Mouse (Mus musculus) midbrain, embryonic 12.5 days (tissue): ENCODE data around the gene Alg3. TPM values are rescaled to one million over a fixed set of nuclear protein-coding genes. Genes with fewer than 3 reads are reported as not detected.

ENCODE experiments used
- ATAC-seq: fragments of 200-750 bp; cut with Nextera tagmentation; 2 replicates; pipeline ENCODE4 v1.8.0; 2017; ENCODE audit warnings: low read depth, moderate TSS enrichment, moderate library complexity; ENCODE audit not compliant: low FRiP score
- H3K27ac ChIP-seq: fragments of 300-500 bp; sonication (generic); replicated peaks from 2 replicates; pipeline ENCODE4 v1.5.1; 2016; ENCODE audit warnings: mild to moderate bottlenecking
- H3K27me3 ChIP-seq: fragments of 300-500 bp; sonication (generic); 2 replicates; pipeline ENCODE4 v1.6.1; 2016; ENCODE audit warnings: mild to moderate bottlenecking
- H3K36me3 ChIP-seq: fragments of 300-500 bp; sonication (generic); 2 replicates; pipeline ENCODE4 v1.6.1; 2016
- H3K4me1 ChIP-seq: fragments of 300-500 bp; sonication (generic); 2 replicates; pipeline ENCODE4 v1.6.1; 2016
- H3K4me2 ChIP-seq: fragments of 300-500 bp; sonication (generic); replicated peaks from 2 replicates; pipeline ENCODE4 v1.6.1; 2016; ENCODE audit warnings: mild to moderate bottlenecking, moderate library complexity
- H3K4me3 ChIP-seq: fragments of 300-500 bp; sonication (generic); 2 replicates; pipeline ENCODE4 v1.5.1; 2016; ENCODE audit warnings: mild to moderate bottlenecking
- H3K9ac ChIP-seq: fragments of 300-500 bp; sonication (generic); replicated peaks from 2 replicates; pipeline ENCODE4 v1.6.1; 2016; ENCODE audit warnings: mild to moderate bottlenecking, moderate library complexity
- H3K9me3 ChIP-seq: fragments of 300-500 bp; sonication (generic); 2 replicates; pipeline ENCODE4 v1.6.1; 2016; ENCODE audit warnings: mild to moderate bottlenecking
- WGBS: fragments of 180-500 bp; shearing (Covaris S2); methylation state at CpG from one replicate; pipeline ENCODE4 v1.1.7; 2016; 5-methylcytosine and 5-hydroxymethylcytosine counted together
- polyA plus RNA-seq: library from polyadenylated mRNA; unstranded; fragments of >200 nt; fragmentation: Nextera tagmentation; extraction: Ambion mirVana; gene quantifications from 2 replicates; pipeline ENCODE4 v1.2.1, GENCODE M21; 2016

Gene Alg3
- polyA plus RNA-seq, 1 experiment from 2014 or later = 42.6 TPM

DNA sequence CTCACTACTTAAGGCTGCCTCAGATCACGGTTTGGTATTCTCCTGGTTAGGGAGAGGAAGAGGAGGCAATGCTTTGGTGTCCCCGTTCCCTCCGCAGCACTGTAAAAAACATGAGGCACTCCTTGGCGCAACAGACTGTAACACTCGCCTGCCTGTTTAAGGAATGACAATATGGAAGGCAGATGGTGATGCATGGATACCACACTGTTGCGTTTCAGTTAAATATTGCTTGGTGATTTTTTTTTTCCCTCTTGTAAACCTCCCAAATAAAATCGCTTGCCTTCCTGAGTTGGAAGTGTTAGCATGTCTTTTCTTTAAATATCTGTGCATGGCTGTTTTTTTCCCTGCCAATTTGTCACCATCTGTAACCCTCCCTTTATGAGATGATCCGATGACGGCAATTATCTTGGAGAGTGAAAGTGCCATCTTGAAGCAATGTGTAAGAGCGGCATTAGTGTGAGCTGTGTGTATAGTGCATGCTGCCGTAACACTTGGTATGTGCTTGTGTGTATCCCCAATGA lies 17.4 kb upstream of the Alg3 start:
- H3K4me2 ChIP-seq = peak overlapping the region; percentile 97
- H3K9me3 ChIP-seq = no peaks in the 10 kb centered on the region
- H3K4me1 ChIP-seq = 0 out of 2 replicates have a peak, but pooled peaks cover 12% of the 10 kb centered on the region
- no peak overlapping the region for H3K9ac ChIP-seq
- peaks cover 20% of the 10 kb centered on the region for H3K27me3 ChIP-seq
- H3K4me3 ChIP-seq = no peak overlapping the region
- no peak overlapping the region for H3K27ac ChIP-seq
- no peak for ATAC-seq
- H3K36me3 ChIP-seq = no peaks in the 10 kb centered on the region
- 61% methylated on average over 11 of the region's 11 CpGs for whole genome bisulfite sequencing

DNA sequence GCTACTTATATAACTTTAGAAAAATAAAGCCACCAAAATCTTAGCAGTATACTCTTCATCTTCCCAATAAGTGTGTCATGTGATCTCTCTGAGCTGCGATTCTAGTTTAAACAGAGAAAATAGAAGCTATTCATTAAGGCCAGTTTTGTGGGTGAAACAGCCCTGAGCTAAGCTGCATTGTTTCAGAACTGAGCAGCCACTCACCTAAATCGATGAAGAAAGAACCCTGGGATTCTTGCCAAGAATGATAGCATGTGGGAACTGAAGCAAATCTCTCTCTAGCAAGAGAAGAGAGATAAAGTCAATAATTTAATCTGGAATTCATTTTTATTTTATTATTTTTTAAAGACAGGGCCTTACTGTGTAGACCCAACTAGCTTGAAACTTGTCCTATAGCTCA lies 11.7 kb upstream of the Alg3 start:
- no peak overlapping the region for H3K9ac ChIP-seq
- WGBS = 56% methylated on average over 2 of the region's 2 CpGs
- no peak overlapping the region for H3K4me2 ChIP-seq
- H3K4me1 ChIP-seq = peaks cover 26% of the 10 kb centered on the region
- H3K9me3 ChIP-seq = no peaks in the 10 kb centered on the region
- no peak for ATAC-seq
- no peak overlapping the region for H3K4me3 ChIP-seq
- no peaks in the 10 kb centered on the region for H3K36me3 ChIP-seq
- peaks cover 16% of the 10 kb centered on the region for H3K27me3 ChIP-seq
- H3K27ac ChIP-seq = 0 out of 2 replicates have a peak overlapping the region, but pooled peaks have one; percentile 90

DNA sequence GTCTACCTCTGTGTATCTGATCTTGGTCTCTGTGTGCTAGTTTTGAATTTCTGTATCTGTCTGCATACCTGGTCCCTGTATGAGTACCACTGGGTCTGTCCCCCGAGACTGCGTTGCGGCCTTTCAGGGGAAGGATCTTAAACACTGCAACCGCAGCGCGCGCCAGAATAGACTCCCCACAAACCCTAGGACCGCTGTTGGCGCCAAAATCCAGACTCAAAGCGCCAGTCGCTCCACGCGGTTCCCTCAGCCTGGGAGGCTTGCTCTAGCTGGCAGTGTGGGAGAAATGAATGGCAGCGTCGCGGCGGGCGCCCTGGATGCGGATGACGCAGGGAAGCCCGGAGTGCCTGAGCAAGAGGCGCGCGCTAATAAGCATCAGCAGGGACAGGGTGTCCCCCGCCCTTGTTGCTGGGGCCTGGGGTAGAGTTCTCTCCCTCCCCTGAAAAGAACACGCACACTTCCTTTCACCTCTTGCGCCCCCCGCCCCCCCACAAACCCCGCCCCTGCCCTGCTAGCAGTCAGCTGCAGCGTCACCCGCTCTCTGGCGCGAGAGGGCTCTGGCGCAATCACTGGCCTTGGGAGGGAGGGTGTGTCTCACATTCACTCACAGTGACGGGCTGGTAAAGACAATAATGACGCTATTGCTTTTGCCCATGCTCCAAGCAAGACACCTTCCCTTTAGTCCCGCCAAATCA lies 10.6 kb upstream of the Alg3 start:
- Histone ChIP-seq H3K36me3 (peaks cover 4% of the 10 kb centered on the region; the same call in 1 of the 2 replicates), H3K27me3 (peaks cover 22% of the 10 kb centered on the region), H3K4me1 (peaks cover 26% of the 10 kb centered on the region), H3K4me3 (peak overlapping the region; percentile 76), H3K9ac (peak overlapping the region; percentile 78), H3K9me3 (no peaks in the 10 kb centered on the region), H3K27ac (peak overlapping the region; percentile 90), H3K4me2 (peak overlapping the region; percentile 94)
- WGBS = under 1% methylated on average over 37 of the region's 37 CpGs
- peak; percentile 53 for ATAC-seq

DNA sequence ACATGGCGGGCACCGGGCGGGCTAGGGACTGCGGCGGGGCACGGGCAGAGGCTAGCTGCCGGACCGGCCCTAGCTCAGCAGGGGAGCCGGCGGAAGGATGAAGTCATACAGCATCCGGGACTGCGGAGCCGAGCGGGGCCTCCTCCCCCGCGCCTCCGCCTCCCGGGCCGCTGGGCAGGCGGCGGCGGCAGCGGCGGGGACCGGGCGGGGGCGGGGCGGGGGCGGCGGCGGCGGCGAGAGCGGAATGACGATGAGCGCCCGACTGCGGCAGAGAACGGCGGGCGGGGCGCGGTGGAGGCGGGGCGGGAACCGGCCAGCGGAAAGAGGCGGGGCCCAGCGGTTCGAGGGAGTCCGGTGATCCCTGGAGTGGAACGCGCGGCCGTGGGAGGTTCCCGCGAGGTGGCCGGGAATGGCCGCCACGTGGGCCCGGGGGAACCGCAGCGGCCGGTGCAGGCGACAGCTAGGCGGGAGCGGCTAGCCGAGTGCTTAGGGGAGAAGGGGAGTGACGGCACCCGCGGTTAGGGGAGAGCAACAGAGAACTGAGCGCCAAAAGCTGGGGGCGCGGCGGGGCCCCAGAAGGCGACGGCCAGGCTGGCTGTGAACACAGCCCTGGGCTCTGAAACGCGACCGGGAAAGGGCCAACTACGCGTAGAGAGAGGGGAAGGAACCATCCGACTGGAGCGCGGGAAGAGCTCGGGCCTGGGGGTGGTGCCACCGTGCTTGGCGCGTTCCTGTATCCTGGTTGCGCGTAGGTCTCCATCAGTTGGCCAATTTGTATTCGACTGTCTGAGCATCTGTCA lies 9.9 kb upstream of the Alg3 start, which contains the start of gene Camk2n2:
Gene Camk2n2, minus strand, starts transcription at position 97 of the 800 bp plus-strand sequence.
- H3K27ac ChIP-seq = peak within 1 kb of the TSS; percentile 90
- peaks cover 22% of the 10 kb centered on the region for H3K27me3 ChIP-seq
- H3K36me3 ChIP-seq = peaks cover 4% of the 10 kb centered on the region; the same call in 1 of the 2 replicates
- peak within 1 kb of the TSS; percentile 76 for H3K4me3 ChIP-seq
- peaks cover 26% of the 10 kb centered on the region for H3K4me1 ChIP-seq
- WGBS = under 1% methylated on average over 69 of the region's 92 CpGs
- ATAC-seq = peak; percentile 74
- H3K9ac ChIP-seq = peak within 1 kb of the TSS; percentile 78
- no peaks in the 10 kb centered on the region for H3K9me3 ChIP-seq
- peak within 1 kb of the TSS; percentile 94 for H3K4me2 ChIP-seq

DNA sequence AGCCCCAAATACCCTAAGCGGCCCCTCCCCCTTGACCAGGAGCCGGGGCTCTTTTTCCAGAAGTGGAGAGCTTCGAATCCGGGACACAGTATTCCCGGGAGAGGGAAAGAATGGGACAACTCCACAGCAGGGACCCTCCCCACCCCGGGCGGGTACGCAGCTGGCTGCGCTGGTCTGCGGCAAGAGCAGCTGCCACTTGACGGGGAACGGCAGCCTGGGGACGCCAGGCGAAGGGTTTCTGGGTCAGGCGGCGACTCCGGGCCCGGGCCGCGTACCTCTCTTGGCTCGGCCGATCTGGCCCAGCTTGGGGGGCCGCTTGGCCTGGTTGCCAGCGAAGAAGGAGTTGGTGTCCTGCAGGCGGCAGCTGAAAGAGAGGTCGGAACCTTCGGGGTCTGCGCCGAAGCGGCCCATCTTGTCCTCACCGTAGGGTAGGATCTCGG lies 9.2 kb upstream of the Alg3 start:
- WGBS = 0% methylated on average over 32 of the region's 32 CpGs

DNA sequence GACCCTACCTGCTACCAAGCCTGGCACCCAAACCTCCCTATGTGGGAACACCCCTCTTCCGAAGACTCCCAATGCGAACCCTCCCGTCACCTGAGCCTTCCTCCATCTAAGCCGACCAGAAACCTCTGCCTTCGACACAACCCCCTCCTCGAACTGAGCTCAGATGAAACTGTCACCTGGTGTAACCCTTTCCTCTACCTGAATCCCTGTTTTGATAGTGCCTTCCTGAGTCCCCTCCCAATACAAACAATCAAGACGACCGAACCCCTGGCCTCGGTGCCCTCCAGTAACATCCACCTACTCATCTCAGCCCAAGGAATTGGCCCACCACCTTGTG lies 8.8 kb upstream of the Alg3 start:
- ATAC-seq = no peak
- peaks cover 26% of the 10 kb centered on the region for H3K4me1 ChIP-seq
- H3K4me2 ChIP-seq = peak overlapping the region; percentile 94
- WGBS = 1% methylated on average over 9 of the region's 9 CpGs
- peaks cover 22% of the 10 kb centered on the region for H3K27me3 ChIP-seq
- no peaks in the 10 kb centered on the region for H3K9me3 ChIP-seq
- peaks cover 4% of the 10 kb centered on the region; the same call in 1 of the 2 replicates for H3K36me3 ChIP-seq
- peak overlapping the region; percentile 76 for H3K4me3 ChIP-seq
- peak overlapping the region; percentile 78 for H3K9ac ChIP-seq
- H3K27ac ChIP-seq = peak overlapping the region; percentile 90

More for the DNA sequence above, 9.2 kb upstream of the Alg3 start:
- Histone ChIP-seq H3K27me3 (peaks cover 22% of the 10 kb centered on the region), H3K9me3 (no peaks in the 10 kb centered on the region), H3K4me2 (peak overlapping the region; percentile 94), H3K4me3 (peak overlapping the region; percentile 76), H3K27ac (peak overlapping the region; percentile 90), H3K9ac (peak overlapping the region; percentile 78), H3K4me1 (peaks cover 26% of the 10 kb centered on the region), H3K36me3 (peaks cover 4% of the 10 kb centered on the region; the same call in 1 of the 2 replicates)
- peak; percentile 24; the same call in 1 of the 2 replicates for ATAC-seq

DNA sequence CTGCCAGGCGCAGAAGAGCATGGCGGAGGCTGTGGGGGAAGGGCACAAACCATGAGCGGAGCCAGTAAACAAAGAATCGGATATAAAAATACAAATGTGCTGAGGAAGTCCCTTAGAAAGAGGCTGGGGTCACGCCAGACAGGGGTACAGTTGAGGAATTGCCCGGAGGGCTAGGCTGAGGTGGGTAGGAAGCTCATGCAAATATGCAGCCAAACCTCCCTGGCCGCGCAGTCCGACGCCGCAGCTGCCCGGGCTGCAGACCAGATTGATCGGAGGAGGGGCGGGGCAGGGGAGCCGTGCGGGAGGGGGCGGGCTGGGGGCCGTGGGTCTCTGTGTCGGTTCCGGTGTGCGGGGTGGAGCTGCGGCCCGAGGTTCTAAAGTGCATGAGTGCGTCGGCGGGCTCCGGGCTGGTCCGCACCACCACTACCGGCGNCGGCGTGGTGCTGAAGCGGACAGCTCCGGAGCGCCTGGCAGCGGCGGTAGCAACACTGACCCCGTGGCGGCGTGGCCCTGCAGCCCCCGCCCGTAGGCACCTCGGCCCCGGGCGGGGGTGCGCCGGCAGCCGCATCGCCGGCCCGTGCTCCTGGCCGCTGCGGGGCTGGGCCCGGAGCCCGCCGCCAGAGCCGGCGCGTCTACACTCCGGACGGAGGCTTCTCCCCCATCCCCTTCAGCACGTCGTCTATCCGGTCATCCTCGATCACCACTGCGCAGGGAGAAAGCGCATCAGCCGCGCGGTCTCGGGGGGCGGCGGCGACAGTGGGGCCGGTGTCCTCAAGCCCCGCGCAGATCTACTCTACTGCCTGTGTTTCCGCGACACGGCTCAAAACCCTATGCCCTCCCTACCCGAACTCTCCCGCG lies 8.2 kb upstream of the Alg3 start:
- H3K27me3 ChIP-seq = peaks cover 22% of the 10 kb centered on the region
- WGBS = 2% methylated on average over 75 of the region's 83 CpGs

DNA sequence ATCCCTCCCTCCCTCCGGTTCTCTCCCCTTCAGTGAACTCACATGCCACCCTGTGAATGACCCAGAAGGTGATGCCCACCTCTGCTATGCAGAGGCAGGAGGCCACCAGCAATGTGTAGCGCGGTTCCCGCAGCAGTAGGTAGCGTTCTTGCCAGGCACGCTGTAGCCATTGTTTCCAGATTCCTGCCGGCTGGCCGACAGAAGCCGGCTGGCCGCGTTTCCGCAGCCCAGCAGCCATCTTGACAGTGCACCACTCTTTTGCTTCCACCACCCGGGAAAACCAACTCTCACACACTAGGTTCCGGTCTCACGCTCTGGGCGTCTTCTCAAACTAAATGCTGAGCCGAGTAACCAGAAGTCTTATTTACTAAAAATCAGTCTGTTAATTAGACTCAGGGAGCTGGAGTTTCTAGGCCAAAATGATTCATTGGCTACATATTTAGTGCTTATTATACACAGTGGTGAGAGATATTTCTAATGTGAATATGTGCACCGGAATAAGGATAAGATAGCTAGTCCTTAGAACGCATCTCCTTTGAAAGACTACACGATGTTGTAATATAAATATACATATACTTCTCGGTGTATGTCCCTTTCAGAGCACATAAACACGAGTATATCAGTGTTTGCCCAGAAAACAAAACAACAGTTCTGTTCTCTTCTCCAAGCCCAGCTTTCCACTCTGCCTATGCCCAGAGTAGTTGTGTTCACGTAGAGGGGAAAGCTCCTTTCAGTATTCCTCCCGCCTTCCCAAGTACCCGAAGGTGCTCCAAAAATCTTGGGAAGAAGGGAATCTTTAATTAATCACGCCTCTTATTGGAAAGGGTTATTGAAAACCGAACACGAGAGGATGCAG lies 806 bp downstream of the Alg3 start:
- peak; percentile 59; the same call in 1 of the 2 replicates for ATAC-seq
- peaks cover 25% of the 10 kb centered on the region for H3K36me3 ChIP-seq
- H3K27ac ChIP-seq = peak overlapping the region; percentile 75
- peak overlapping the region; percentile 68 for H3K4me2 ChIP-seq
- H3K4me3 ChIP-seq = peak overlapping the region; percentile 70
- peak overlapping the region; percentile 77 for H3K9ac ChIP-seq
- no peaks in the 10 kb centered on the region for H3K27me3 ChIP-seq
- under 1% methylated on average over 28 of the region's 28 CpGs for WGBS
- peaks cover 24% of the 10 kb centered on the region for H3K4me1 ChIP-seq
- H3K9me3 ChIP-seq = no peaks in the 10 kb centered on the region

More for the DNA sequence above, 8.2 kb upstream of the Alg3 start:
- H3K4me1 ChIP-seq = peaks cover 26% of the 10 kb centered on the region
- peak overlapping the region; percentile 90 for H3K27ac ChIP-seq
- peak; percentile 50 for ATAC-seq
- H3K36me3 ChIP-seq = peaks cover 4% of the 10 kb centered on the region; the same call in 1 of the 2 replicates
- H3K9me3 ChIP-seq = no peaks in the 10 kb centered on the region
- H3K9ac ChIP-seq = peak overlapping the region; percentile 78
- peak overlapping the region; percentile 94 for H3K4me2 ChIP-seq
- peak overlapping the region; percentile 76 for H3K4me3 ChIP-seq

DNA sequence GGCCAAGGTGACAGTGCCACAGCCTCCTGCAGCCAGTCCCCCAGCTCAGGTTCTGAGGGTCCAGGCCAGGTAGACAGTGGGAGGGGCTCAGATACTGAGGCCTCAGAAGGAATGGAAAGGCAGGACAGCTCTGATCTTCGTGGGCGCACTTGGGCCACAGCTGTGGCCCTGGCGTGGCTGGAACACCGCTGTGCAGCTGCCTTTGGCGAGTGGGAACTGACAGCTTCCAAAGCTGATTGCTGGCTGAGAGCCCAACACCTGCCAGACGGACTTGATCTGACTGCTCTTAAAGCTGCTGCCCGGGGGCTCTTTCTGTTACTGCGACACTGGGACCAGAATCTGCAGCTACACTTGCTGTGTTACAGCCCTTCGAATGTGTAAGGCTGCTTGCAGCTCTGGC lies 6.8 kb downstream of the Alg3 start:
- no peak overlapping the region for H3K4me2 ChIP-seq

DNA sequence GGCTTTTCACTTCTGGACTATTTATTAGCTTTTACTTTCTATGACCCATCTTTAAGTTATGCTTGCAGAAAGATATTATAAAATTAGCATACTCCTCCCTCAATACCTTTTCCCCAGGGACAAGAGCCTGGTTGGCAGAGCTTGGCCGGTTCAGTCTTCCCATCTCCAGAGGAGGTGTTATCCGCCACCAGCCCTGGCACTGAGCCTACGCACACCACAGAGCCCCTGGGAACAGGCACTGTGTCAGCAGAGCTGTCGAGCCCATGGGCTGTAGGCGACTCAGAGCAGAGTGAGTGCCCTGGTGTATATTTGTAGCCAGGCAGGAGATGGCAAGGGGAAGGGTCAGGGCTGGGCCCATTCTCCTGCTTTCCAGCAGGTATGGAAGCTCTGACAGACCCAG lies 11.0 kb downstream of the Alg3 start:
- ATAC-seq = no peak
- no peak overlapping the region for H3K9ac ChIP-seq
- H3K4me2 ChIP-seq = no peak overlapping the region
- H3K4me3 ChIP-seq = no peak overlapping the region
- H3K27me3 ChIP-seq = peaks cover 8% of the 10 kb centered on the region; the same call in 1 of the 2 replicates
- H3K9me3 ChIP-seq = no peaks in the 10 kb centered on the region
- no peaks in the 10 kb centered on the region for H3K4me1 ChIP-seq
- no peak overlapping the region for H3K27ac ChIP-seq
- peaks cover 17% of the 10 kb centered on the region for H3K36me3 ChIP-seq
- WGBS = 87% methylated on average over 5 of the region's 5 CpGs

More for the DNA sequence above, 6.8 kb downstream of the Alg3 start:
- no peak overlapping the region for H3K9ac ChIP-seq
- no peak overlapping the region for H3K4me3 ChIP-seq
- H3K27me3 ChIP-seq = no peaks in the 10 kb centered on the region
- peaks cover 44% of the 10 kb centered on the region for H3K36me3 ChIP-seq
- H3K4me1 ChIP-seq = peaks cover 12% of the 10 kb centered on the region
- WGBS = 88% methylated on average over 9 of the region's 9 CpGs
- ATAC-seq = no peak
- H3K27ac ChIP-seq = no peak overlapping the region
- no peaks in the 10 kb centered on the region for H3K9me3 ChIP-seq
